Mouse (Mus musculus): ENCODE results near the gene Ppm1f. TPM values are rescaled to one million over a fixed set of nuclear protein-coding genes. Genes with fewer than 3 reads are reported as not detected.

Gene Ppm1f
- polyA plus RNA-seq, 1 experiment from 2014 or later = 26.9 TPM

- no peak for ATAC-seq (ENCODE audit: extremely low read depth, insufficient number of reproducible peaks, low FRiP score, low TSS enrichment)
- Histone ChIP-seq H3K4me1 (peaks cover 23% of the 10 kb centered on the region), H3K4me3 (peak overlapping the region; percentile 74), H3K36me3 (peaks cover 4% of the 10 kb centered on the region), H3K9me3 (no peaks in the 10 kb centered on the region), H3K27me3 (replicated peaks) (no peaks in the 10 kb centered on the region), H3K9ac (peak overlapping the region; percentile 94), H3K4me2 (peak overlapping the region; percentile 80), H3K27ac (replicated peaks) (peak overlapping the region; percentile 97)
- WGBS = 35% methylated on average over 7 of the region's 7 CpGs
These were observed 26.0 kb upstream of the Ppm1f start for GRCm38 (mm10) chr16:16870241-16870616.

DNA sequence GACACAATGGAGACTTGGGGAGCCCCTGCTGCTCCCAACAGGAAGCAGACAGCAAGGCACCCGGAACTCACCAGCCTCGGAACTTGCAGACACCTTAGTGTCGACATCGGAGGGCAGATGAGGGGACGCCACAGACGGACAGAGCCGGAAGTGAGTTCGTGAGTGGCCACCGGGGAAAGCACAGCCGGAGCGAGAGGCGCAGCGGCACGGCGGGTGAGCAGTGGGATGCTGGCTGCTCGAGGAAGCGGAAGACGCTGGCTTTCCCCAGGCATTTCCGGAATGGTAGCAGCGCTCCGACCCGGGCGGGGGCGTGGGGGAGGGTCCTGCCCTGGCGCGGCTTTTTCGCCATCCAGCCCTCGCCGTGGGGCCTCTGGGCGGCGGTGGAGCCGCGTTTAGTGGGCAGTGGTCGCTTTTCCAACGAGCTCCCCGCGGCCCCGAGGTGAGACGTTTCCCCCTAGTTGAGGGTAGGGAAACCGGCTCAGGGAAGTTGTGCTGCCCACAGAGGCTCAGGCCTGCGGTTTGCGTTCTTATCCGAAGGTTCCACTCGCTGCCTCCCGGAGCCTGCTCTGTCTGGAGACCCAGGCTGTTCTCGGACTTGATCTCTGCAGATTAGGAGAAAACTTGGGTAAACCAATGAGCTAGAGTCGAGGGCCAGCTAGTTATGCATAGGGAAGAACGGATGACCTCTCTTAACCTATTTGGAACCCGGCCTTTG is 25.5 kb upstream of the Ppm1f start, which contains the start of the genes Top3b and Vpreb1:
Gene Top3b, plus strand, starts transcription at position 120 of the 715 bp plus-strand sequence.
Gene Vpreb1, minus strand, starts transcription at position 227 of the 715 bp plus-strand sequence.
- ATAC-seq (ENCODE audit: extremely low read depth, insufficient number of reproducible peaks, low FRiP score, low TSS enrichment) = peak; percentile 77; the same call in 1 of the 2 replicates
- peaks cover 22% of the 10 kb centered on the region for H3K4me1 ChIP-seq
- no peaks in the 10 kb centered on the region for H3K9me3 ChIP-seq
- no peaks in the 10 kb centered on the region for H3K27me3 ChIP-seq (replicated peaks)
- peak within 1 kb of the TSS; percentile 80 for H3K4me2 ChIP-seq
- H3K9ac ChIP-seq = peak within 1 kb of the TSS; percentile 94
- peaks cover 7% of the 10 kb centered on the region for H3K36me3 ChIP-seq
- peak within 1 kb of the TSS; percentile 74 for H3K4me3 ChIP-seq
- WGBS = under 1% methylated on average over 49 of the region's 49 CpGs
- H3K27ac ChIP-seq (replicated peaks) = peak within 1 kb of the TSS; percentile 97

DNA sequence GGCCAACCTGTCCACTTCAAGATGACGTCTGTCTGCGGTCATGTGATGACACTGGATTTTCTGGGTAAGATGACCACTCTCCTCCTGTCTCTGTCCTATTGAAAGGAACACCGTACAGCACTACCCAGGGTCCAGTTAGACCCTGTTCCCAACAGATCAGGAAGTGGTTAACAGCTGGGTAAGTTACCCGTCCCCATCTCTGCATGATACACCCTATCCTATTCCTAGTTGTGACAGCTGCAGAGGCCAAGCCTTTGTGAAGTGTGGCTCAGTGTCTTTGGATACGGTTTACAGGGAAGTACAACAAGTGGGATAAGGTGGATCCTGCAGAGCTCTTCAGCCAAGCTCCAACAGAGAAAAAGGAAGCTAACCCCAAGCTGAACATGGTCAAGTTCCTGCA is 17.2 kb upstream of the Ppm1f start:
- Histone ChIP-seq H3K9me3 (peaks cover 6% of the 10 kb centered on the region; the same call in 1 of the 2 replicates), H3K27me3 (replicated peaks) (no peaks in the 10 kb centered on the region), H3K27ac (replicated peaks) (no peak overlapping the region), H3K36me3 (peaks cover 88% of the 10 kb centered on the region), H3K9ac (no peak overlapping the region), H3K4me3 (no peak overlapping the region), H3K4me2 (no peak overlapping the region), H3K4me1 (no peaks in the 10 kb centered on the region)
- WGBS = 83% methylated on average over 5 of the region's 5 CpGs
- ATAC-seq (ENCODE audit: extremely low read depth, insufficient number of reproducible peaks, low FRiP score, low TSS enrichment) = no peak

DNA sequence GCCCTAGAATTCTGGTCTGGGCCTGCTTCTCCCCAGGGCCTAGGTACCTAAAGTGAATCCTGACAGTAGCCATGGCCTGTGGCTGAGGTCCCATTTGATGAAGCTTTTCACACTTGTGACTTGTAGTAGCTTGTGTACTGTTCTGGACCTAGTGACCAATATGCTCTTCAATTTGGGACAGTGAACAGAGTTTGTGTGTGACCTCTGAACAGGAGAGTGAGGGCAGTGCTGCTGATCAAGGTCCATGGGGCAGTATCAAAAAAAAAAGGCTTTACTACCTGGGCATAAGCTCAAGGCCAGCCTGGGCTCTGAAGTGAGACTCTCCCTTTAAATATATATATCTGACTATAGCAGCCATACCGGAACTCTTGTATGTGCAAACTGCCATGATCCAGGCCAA is 7.9 kb upstream of the Ppm1f start:
- no peak overlapping the region for H3K27ac ChIP-seq (replicated peaks)

DNA sequence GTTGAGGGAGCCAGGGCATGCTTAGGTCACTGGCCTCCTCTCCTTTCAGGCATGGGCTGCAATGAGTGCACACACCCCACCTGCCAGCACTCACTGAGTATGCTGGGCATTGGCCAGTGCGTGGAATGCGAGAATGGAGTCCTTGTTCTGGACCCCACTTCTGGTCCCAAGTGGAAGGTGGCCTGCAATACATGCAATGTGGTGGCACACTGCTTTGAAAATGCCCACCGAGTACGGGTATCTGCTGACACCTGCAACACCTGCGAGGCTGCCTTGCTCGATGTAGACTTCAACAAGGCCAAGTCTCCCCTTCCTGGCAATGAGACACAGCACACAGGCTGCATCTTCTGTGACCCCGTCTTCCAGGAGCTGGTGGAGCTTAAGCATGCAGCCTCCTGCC is 3.9 kb upstream of the Ppm1f start:
- Histone ChIP-seq H3K27me3 (replicated peaks) (no peaks in the 10 kb centered on the region), H3K36me3 (peaks cover 75% of the 10 kb centered on the region), H3K9me3 (no peaks in the 10 kb centered on the region), H3K27ac (replicated peaks) (no peak overlapping the region), H3K4me3 (no peak overlapping the region), H3K9ac (no peak overlapping the region), H3K4me2 (no peak overlapping the region), H3K4me1 (peaks cover 11% of the 10 kb centered on the region)
- no peak for ATAC-seq (ENCODE audit: extremely low read depth, insufficient number of reproducible peaks, low FRiP score, low TSS enrichment)
- 86% methylated on average over 7 of the region's 7 CpGs for WGBS

More for the DNA sequence above, 7.9 kb upstream of the Ppm1f start:
- Histone ChIP-seq H3K36me3 (peaks cover 100% of the 10 kb centered on the region), H3K27me3 (replicated peaks) (no peaks in the 10 kb centered on the region), H3K4me1 (no peaks in the 10 kb centered on the region), H3K9me3 (no peaks in the 10 kb centered on the region), H3K4me2 (no peak overlapping the region), H3K9ac (no peak overlapping the region), H3K4me3 (no peak overlapping the region)
- 96% methylated on average over 1 of the region's 1 CpGs for WGBS
- ATAC-seq (ENCODE audit: extremely low read depth, insufficient number of reproducible peaks, low FRiP score, low TSS enrichment) = no peak

DNA sequence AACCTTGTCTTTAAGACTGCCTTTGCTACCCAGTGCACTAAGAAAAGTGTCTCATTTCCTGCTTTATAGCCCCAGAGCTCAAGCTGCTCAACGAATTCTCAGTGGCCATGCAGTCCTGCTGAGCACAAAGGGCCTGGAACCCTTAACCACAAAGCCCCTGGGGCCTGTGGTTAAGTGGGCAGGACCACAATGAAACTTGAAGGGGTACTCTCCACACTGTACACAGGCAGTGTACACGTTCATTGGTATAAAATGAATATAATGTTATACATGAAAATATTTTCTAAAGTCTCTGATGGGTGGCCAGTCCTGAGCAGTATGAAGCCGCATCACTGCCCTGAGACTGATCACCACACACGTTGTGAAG is 271 bp upstream of the Ppm1f start:
- 34% methylated on average over 4 of the region's 4 CpGs for WGBS

DNA sequence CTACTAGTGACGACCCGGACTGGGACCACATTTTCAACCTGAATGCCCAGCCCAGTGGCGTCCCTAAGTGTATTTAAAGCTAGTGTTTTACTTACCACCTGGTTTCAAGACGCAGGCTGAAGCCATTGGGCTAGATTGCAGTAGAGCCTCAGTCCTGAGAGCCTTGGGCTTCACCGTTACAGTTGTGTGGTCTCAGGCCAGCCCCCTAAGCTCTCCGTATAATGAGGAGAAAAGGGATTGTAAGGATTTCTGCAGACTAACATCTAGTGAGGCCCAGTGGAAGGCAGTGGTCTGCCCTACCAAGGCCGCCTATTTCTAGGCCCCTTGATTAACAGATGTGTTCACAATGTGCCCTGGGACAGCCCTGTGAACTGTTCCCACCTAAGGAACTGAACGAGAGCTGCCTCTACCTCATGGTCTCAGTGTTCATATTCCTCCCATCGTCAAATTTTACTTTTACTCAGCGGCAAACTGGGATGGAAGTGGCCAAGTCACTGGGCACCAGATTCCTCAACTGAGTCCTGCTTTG is 851 bp downstream of the Ppm1f start:
- no peak for ATAC-seq (ENCODE audit: extremely low read depth, insufficient number of reproducible peaks, low FRiP score, low TSS enrichment)
- H3K4me1 ChIP-seq = peaks cover 16% of the 10 kb centered on the region
- H3K4me2 ChIP-seq = peak overlapping the region; percentile 89
- H3K9me3 ChIP-seq = no peaks in the 10 kb centered on the region
- peaks cover 34% of the 10 kb centered on the region for H3K36me3 ChIP-seq
- WGBS = 25% methylated on average over 10 of the region's 10 CpGs
- no peaks in the 10 kb centered on the region for H3K27me3 ChIP-seq (replicated peaks)
- peak overlapping the region; percentile 88 for H3K9ac ChIP-seq
- H3K27ac ChIP-seq (replicated peaks) = peak overlapping the region; percentile 73
- H3K4me3 ChIP-seq = peak overlapping the region; percentile 74

More for the DNA sequence above, 271 bp upstream of the Ppm1f start:
- H3K4me1 ChIP-seq = peaks cover 16% of the 10 kb centered on the region
- no peak for ATAC-seq (ENCODE audit: extremely low read depth, insufficient number of reproducible peaks, low FRiP score, low TSS enrichment)
- H3K9ac ChIP-seq = peak overlapping the region; percentile 88; the same call in 1 of the 2 replicates
- no peak overlapping the region; the same call in 1 of the 2 replicates for H3K27ac ChIP-seq (replicated peaks)
- H3K36me3 ChIP-seq = peaks cover 46% of the 10 kb centered on the region
- H3K4me3 ChIP-seq = peak overlapping the region; percentile 74
- no peaks in the 10 kb centered on the region for H3K9me3 ChIP-seq
- peak overlapping the region; percentile 89 for H3K4me2 ChIP-seq
- no peaks in the 10 kb centered on the region for H3K27me3 ChIP-seq (replicated peaks)

- no peaks in the 10 kb centered on the region for H3K9me3 ChIP-seq
- 70% methylated on average over 4 of the region's 4 CpGs for WGBS
- H3K4me3 ChIP-seq = no peak overlapping the region
- H3K27ac ChIP-seq (replicated peaks) = peak overlapping the region; percentile 37; the same call in 1 of the 2 replicates
- ATAC-seq (ENCODE audit: extremely low read depth, insufficient number of reproducible peaks, low FRiP score, low TSS enrichment) = no peak
- H3K27me3 ChIP-seq (replicated peaks) = no peaks in the 10 kb centered on the region
- H3K9ac ChIP-seq = no peak overlapping the region
- H3K4me2 ChIP-seq = no peak overlapping the region
- peaks cover 48% of the 10 kb centered on the region for H3K36me3 ChIP-seq
- peaks cover 16% of the 10 kb centered on the region for H3K4me1 ChIP-seq
These were observed 6.1 kb downstream of the Ppm1f start for GRCm38 (mm10) chr16:16902329-16902728.

GRCm38 (mm10) chr16:16903188-16903587 is 6.9 kb downstream of the Ppm1f start:
- Histone ChIP-seq H3K4me3 (no peak overlapping the region), H3K4me2 (no peak overlapping the region), H3K27me3 (replicated peaks) (no peaks in the 10 kb centered on the region), H3K27ac (replicated peaks) (peak overlapping the region; percentile 42), H3K9ac (no peak overlapping the region), H3K36me3 (peaks cover 51% of the 10 kb centered on the region), H3K4me1 (peaks cover 19% of the 10 kb centered on the region), H3K9me3 (no peaks in the 10 kb centered on the region)
- no peak for ATAC-seq (ENCODE audit: extremely low read depth, insufficient number of reproducible peaks, low FRiP score, low TSS enrichment)
- 67% methylated on average over 5 of the region's 5 CpGs for WGBS

GRCm38 (mm10) chr16:16907799-16908198 is 11.5 kb downstream of the Ppm1f start:
- 41% methylated on average over 6 of the region's 6 CpGs for WGBS
- H3K4me3 ChIP-seq = no peak overlapping the region
- 0 out of 2 replicates have a peak, but pooled peaks have one; percentile 21 for ATAC-seq (ENCODE audit: extremely low read depth, insufficient number of reproducible peaks, low FRiP score, low TSS enrichment)
- no peak overlapping the region for H3K9ac ChIP-seq
- no peaks in the 10 kb centered on the region for H3K9me3 ChIP-seq
- H3K4me1 ChIP-seq = peaks cover 30% of the 10 kb centered on the region
- peaks cover 80% of the 10 kb centered on the region for H3K36me3 ChIP-seq
- H3K27me3 ChIP-seq (replicated peaks) = no peaks in the 10 kb centered on the region
- no peak overlapping the region for H3K4me2 ChIP-seq
- H3K27ac ChIP-seq (replicated peaks) = peak overlapping the region; percentile 89

GRCm38 (mm10) chr16:16911641-16912597 is 15.7 kb downstream of the Ppm1f start:
- Histone ChIP-seq H3K4me1 (peaks cover 22% of the 10 kb centered on the region), H3K27ac (replicated peaks) (peak overlapping the region; percentile 70), H3K9me3 (no peaks in the 10 kb centered on the region), H3K36me3 (peaks cover 82% of the 10 kb centered on the region), H3K4me2 (no peak overlapping the region), H3K27me3 (replicated peaks) (no peaks in the 10 kb centered on the region), H3K4me3 (no peak overlapping the region), H3K9ac (peak overlapping the region; percentile 53; the same call in 1 of the 2 replicates)
- WGBS = 40% methylated on average over 13 of the region's 13 CpGs
- no peak for ATAC-seq (ENCODE audit: extremely low read depth, insufficient number of reproducible peaks, low FRiP score, low TSS enrichment)

Measured in heart, embryonic 13.5 days (tissue).